Mouse (Mus musculus): ENCODE results near the gene Top2a.
A peak's percentile ranks its signal among the peaks of the same experiment; 100 is the strongest.
"Not testable (repeated sequence)": the region's sequence is repeated elsewhere in the genome, so short reads cannot be mapped to it uniquely, and the experiment has no call there.

Top2a gene

DNA sequence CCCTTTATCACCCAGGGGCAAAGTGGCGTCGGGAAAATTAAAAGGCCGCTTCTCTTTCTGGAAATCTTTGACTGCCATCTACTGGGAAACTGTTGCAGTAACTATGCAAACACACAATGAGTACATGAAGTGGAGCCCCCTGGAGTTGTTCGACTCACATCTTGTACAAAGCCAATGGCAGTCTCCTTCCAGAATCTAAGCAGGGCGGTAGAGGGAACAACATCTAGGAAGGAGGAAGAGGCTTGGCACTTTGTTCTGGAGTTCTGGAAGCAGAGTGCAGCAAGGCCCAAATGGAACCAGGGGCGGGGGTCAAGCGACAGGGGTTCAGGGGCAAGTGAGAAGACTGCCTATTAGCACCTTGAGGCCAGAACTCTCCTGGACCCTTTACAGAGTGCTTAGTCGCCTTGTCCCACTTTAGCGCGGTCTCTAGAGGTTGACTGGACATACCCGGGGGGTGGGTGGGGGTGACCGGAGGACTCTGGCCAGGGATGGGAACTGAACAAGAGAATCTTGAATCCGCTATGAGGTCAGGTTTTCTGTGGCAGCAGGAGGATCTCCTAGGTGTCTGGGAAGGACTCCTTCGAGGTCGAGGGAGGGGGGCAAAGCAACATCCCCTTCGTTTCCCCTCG, 16.5 kb upstream of the Top2a start:
- DNase-seq = peak in 1 of 2 experiments; percentile 50

DNA sequence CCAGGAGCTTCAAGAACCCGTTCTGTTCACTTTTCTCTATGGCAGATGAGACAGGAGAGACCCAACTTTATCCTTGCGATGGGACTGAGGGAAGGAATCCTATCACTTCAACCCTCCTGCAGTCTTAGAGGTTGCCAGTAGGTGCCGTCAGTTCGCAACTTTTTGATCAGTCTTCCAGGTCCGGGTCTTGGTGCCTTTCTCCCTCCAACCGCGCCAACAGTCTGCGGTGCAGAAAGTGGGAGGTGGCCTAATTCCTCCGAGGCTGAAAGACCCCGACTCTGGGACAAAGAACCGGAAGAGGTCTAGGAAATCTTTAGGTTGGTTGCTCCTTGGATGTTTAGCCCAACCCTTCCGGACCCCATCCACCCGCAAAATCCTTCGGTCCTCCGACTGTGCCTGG, 15.8 kb upstream of the Top2a start:
- peak; percentile 80 to 82 for DNase-seq

DNA sequence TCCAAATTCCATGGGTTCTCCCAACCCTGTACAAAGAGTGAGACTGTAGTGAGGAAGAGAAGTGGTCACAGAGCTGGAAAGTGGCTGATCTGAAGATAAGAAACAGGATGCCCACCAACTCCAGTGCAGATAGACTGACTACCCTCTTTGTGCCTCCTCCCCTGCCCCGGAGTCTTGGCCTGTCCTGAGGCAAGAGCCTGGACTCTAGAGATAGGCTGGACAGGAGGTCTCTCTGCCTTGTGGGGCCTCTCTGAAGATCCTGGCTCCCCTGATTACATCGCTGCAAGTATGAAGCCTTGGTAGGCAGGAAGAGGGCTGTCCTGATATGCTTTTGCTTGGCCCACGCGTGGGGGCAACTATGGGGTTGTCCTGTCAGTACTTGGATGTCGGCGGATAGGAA, 12.3 kb upstream of the Top2a start:
- DNase-seq = no peak

DNA sequence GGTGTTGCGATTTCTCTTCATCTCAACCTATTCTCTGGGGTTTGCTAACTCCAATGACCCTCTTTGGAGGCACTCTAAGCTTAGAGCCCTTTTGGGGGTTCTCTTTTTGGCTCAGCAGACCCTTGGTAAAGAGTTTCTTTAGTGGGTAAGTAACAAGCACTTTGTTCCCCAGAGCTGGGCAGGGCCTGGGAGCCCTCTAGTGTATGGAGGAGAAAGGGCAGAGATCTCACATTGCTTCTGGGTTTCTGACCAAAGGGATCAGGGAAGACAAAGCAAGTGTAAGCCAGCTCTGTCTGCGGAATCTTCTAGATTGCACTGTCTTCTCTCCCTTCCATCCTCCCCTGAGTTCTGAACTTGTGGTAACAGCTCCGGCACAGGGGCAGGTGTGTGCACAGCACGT, 11.4 kb upstream of the Top2a start:
- DNase-seq = no peak

- no peak for DNase-seq
These were observed 3.0 kb upstream of the Top2a start for GRCm38 (mm10) chr11:99026899-99027440.

DNA sequence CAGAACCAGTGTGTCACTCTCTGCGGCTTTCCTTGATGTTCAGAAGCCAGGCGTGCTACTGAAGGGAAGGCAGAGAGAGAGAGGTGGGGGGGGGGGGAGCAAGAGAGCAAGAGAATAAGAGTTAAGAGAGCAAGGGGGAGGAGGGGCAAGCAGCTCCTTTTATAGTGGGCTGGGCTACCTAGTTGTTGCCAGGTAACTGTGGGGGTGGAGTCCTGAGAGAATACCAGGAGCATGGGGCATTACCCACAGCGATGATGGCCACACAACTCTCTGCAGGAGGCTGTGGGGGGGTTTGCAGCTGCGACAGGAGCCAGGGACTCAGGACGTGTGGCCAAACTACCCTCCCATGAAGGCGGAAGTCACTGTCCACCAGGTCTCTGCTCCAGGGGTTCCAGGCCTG, 1.9 kb upstream of the Top2a start:
- DNase-seq = no peak

- DNase-seq = no peak
These were observed 612 bp upstream of the Top2a start for GRCm38 (mm10) chr11:99024468-99025134.

DNA sequence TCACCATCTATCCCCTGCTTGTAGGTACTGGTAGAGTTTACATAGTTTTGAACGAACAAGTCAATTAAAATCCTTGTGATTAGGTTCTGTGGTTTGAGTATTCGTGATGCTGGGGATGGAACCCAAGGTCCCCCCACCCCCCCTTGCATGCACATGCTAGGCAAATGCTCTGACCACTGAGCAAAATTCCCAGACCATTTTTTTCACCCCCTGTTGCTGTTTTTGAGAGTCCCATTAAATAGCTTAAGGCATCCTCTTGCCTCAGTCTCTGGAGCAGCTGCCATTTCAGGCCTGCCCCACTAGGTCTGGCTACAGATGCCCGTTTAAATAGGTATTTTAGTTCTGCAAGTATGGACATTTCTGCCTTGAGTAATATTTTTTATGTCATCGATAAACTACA, 895 bp downstream of the Top2a start:
- no peak for DNase-seq

- no peak for DNase-seq
These were observed 1.5 kb downstream of the Top2a start for GRCm38 (mm10) chr11:99022384-99022933.

GRCm38 (mm10) chr11:99019844-99020243, 4.1 kb downstream of the Top2a start:
- no peak for DNase-seq

DNA sequence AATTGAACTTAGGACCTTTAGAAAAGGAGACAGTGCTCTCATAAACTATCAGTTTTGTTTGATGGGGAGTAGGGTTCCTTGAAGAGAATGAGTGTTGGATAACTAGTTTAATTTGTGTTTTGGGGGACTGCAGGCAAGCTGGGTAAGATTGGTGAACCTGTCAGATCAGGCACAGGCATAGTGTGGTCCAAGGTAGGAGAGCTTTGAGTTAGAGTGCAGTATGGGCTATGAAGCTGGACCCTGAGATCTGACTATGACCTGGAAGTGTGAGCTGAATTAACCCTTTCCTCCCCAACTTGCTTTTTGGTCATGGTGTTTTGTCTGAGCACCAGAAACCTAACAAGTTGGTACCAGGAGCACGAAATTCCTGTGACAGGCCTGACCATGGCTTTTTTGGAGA, 10.1 kb downstream of the Top2a start:
- DNase-seq = no peak

- DNase-seq = no peak
These were observed 13.3 kb downstream of the Top2a start for GRCm38 (mm10) chr11:99010706-99011105.

GRCm38 (mm10) chr11:99010124-99010523, 13.9 kb downstream of the Top2a start:
- no peak for DNase-seq

DNA sequence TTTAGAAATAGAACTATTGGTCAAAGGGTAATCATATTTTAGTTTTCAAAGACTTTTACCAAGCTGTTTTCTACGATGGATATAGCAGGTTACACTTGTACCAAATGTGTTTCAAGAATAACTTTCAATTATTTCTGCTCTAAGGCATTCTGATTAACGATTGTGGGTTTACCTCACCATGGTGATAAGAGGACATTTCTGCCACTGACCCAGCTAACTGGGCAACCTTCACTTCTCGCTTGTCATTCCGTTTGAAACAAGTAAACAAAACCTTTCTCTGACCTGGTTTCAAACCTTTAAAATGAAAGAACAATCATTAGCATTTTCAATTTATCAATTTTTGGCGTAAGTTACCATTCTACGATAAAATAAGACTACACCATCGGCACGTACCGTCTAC, 17.2 kb downstream of the Top2a start:
- no peak for DNase-seq

GRCm38 (mm10) chr11:98999243-98999642, 24.7 kb downstream of the Top2a start:
- no peak for DNase-seq

DNA sequence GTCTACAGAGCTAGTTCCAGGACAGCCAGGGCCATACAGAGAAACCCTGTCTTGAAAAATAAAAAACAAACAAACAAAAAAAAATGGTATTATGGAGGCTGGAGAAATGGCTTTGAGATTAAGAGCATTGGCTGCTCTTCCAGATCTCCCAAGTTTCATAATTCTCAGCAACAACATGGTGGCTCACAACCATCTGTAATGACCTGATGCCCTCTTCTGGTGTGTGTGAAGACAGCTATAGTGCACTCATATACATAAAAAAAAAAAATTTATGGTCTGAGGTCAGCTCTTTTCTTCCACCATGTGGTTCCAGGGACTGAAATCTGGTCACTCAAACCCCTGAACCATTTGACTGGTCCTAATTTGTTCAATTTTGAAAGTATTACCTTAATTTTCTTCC, 25.2 kb downstream of the Top2a start:
- no peak for DNase-seq

GRCm38 (mm10) chr11:98997659-98998058, 26.3 kb downstream of the Top2a start:
- no peak for DNase-seq

DNA sequence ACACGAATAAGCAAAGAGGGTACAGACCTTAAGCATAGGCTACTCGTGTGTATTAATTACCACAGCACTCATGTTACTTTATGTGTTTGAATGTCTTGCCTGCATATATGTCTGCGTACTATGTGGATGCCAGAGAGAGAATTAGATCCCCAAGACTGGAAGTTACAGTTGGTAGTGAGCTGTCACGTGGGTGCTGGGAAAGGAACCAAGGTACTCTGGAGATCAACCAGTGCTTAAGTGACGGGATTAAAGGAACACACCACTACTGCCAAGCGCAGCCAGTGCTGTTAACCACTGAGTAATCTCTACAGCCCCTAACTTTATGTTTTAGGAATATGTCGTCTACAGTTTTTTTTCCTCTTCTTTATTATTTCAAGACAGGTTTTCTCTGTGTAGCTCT, 28.0 kb downstream of the Top2a start:
- DNase-seq = no peak

DNA sequence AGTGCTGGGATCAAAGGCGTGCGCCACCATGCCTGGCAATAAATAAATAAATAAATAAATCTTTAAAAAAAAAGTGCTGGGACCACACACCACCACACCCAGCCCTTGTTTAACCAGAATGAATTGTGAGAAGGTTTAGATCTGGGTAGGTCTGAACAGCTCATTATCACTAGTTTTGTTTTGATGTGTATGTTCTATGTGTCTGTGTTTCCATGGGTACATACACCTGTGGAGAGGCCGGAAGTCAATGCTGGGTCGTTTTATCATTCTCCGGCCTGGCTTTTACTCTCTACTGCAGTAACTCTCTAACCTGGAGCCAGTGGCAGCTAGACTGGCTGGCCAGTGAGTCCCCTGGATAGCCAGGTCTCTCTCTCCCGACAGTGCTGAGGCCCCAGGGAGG, 33.1 kb downstream of the Top2a start:
- no peak for DNase-seq

DNA sequence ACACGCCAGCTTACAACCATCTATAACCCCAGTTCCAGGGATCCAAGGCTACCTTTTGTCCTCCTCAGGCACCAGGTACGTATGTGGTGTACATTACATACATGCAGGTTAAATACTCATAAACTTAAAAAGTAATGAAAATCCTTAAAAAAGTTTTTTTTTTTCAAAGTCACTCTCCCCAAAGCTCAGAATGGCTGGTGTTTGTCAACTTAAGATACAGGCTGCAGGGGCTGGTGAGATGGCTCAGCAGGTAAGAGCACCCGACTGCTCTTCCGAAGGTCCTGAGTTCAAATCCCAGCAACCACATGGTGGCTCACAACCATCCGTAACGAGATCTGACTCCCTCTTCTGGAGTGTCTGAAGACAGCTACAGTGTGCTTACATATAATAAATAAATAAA, 35.7 kb downstream of the Top2a start:
- not testable (repeated sequence) for DNase-seq

GRCm38 (mm10) chr11:98985542-98985941, 38.4 kb downstream of the Top2a start:
- no peak for DNase-seq

- DNase-seq = no peak
These were observed 40.4 kb downstream of the Top2a start for GRCm38 (mm10) chr11:98983551-98983950.

GRCm38 (mm10) chr11:98982773-98983133, 41.2 kb downstream of the Top2a start, which contains the start of gene Gjd3:
Gene Gjd3, minus strand, starts transcription at chr11:98983016.
- peak in 1 of 2 experiments; percentile 14 for DNase-seq
